15 mouse cellular contexts compared by ENCODE assay signal in genomic region chr19:26051478-26052215, GRCm38 (mm10).
"Had no signal": no experiment of that assay in that cellular context is flagged by ENCODE, and none has a peak within 500 bp of the region (broad histone marks: within the 10 kb centered on the region; RNA-seq: fewer than 3 reads in every experiment).

No protein-coding gene starts in this region.

- DNase-seq: kidney, adult 8-10 months; kidney, postnatal 25 days; lung, embryonic 14.5 days; lung, postnatal 10 days; lung, postnatal 4 days; retina, postnatal 1 day; right cerebral cortex, postnatal 4 days; spleen, adult 18-20 months; thymus, adult 18-20 months; thymus, postnatal 14 days had no signal

- H3K36me3 ChIP-seq: liver, embryonic 15.5 days; neural tube, embryonic 13.5 days had no signal

- H3K4me2 ChIP-seq: liver, embryonic 15.5 days; lung, embryonic 14.5 days; neural tube, embryonic 13.5 days had no signal

- H3K27ac ChIP-seq: left cerebral cortex, adult 2 months; liver, embryonic 15.5 days; neural tube, embryonic 13.5 days had no signal

- H3K9ac ChIP-seq: liver, embryonic 15.5 days; lung, embryonic 14.5 days; neural tube, embryonic 13.5 days had no signal

- H3K9me3 ChIP-seq: liver, embryonic 15.5 days; neural tube, embryonic 13.5 days had no signal

- ATAC-seq: midbrain, embryonic 16.5 days had no signal

- H3K4me3 ChIP-seq: left cerebral cortex, adult 2 months; liver, embryonic 15.5 days; megakaryocyte, embryonic 14.5 days; neural tube, embryonic 13.5 days had no signal

- H3K4me1 ChIP-seq: liver, embryonic 15.5 days; megakaryocyte, embryonic 14.5 days; neural tube, embryonic 13.5 days had no signal

- H3K27me3 ChIP-seq: liver, embryonic 15.5 days; megakaryocyte, embryonic 14.5 days; neural tube, embryonic 13.5 days had no signal
